Mouse (Mus musculus): ENCODE results near the gene Nt5m.

- TF ChIP-seq POLR2A (IDR thresholded peaks at IDR 0.05; ENCODE audit: extremely low read depth, insufficient read depth, low read length) = no peak
- no peak for TF ChIP-seq CTCF (IDR thresholded peaks at IDR 0.05; ENCODE audit: extremely low read depth, insufficient read depth, low read length)
Observed at GRCm38 (mm10) chr11:59888151-59888550, 48.9 kb downstream of the Nt5m start.

All from cortical plate, adult 2 months (tissue).